Mouse (Mus musculus) cerebellum, adult (tissue): ENCODE results near the gene Alpl.
A peak's percentile ranks its signal among the peaks of the same experiment; 100 is the strongest.

Experiments used
- ATAC-seq: cut with Nextera tagmentation; 2 replicates; pipeline ENCODE4 v1.9.2; 2017; ENCODE audit warnings: mild to moderate bottlenecking, moderate library complexity, mixed read lengths; ENCODE audit not compliant: insufficient number of reproducible peaks, low FRiP score, low TSS enrichment

The Alpl gene

DNA sequence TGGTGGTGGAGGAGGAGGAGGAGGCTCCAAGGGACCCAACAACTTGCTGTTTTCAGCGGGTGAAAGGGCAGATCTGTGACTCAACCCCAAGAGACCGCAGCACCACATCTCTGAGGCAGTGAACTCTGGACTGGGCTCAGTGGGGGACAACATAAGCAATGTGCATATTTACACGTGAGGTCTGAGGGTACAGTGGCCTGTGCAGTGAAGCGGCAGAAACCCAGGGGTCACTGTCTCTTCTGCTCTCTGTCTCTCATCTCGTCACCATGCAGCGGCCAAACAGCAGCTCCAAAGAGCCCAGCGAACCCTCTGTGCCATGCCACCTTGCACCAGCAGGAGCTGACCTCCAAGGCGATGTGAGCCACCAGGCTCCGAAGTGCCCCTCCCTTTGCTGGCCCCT is 49.1 kb downstream of the Alpl start:
- ATAC-seq, result no peak

DNA sequence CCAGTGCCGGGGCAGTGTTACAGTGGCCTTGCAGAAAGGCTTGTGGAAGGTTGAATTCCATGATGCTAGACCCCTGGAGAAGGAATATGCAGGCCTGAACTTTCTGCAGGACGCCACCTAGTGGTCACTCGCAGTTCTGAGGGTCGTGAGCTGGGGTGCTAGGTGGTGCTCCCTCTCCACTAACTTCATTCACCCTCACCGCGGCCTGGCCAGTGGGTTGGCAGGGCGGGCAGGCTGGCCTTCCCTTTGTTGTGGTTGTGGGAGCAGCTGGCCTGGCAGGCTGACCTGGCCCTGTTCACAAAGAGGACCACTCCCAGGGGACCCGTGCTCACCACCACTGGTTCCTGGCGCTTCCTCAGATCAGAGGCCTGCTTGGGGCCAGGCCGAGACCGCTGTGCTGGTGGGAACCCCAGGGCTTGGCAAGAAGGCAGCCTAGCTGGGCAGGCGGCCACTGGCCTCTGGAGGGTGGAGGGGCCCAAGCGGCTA is 51.7 kb downstream of the Alpl start:
- ATAC-seq, result no peak

DNA sequence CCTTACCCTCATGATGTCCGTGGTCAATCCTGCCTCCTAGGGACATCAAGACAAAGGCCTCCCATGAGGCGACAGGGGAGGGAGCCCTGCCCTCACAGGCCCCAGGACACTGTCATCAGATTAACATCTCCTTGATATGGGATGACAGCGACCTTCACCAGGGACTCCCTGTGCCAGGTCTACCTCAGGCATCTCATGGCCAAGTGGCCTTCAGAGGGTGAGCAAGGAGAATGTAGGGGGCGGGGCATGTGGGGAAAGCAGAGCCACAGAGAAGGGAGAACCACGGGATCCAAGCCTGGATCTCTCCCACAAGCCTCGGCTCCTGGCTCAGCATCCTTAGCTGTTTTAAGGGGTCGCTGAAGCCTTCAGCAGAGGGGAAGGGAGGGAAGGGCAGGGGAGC is 52.4 kb downstream of the Alpl start:
- ATAC-seq, result no peak

DNA sequence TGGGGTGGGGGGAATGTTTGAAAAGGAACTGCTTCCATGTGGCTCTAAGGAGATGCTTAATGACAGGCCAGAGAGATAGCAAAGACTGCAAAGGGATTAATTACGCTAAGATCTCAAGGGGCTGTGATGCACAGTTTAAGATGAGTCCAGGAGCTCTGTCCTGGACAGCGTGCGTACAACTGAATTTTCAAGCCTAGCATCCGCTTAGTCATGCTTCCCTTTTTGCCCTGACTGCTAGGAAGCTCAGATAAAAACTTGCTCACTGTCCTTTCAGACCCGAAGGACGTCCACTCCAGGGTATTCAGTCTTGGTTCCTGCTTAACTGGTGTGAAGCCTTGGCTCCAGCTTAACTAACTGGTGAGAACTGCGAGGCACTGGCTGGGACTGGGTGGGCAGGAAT is 55.8 kb downstream of the Alpl start:
- ATAC-seq, result no peak

DNA sequence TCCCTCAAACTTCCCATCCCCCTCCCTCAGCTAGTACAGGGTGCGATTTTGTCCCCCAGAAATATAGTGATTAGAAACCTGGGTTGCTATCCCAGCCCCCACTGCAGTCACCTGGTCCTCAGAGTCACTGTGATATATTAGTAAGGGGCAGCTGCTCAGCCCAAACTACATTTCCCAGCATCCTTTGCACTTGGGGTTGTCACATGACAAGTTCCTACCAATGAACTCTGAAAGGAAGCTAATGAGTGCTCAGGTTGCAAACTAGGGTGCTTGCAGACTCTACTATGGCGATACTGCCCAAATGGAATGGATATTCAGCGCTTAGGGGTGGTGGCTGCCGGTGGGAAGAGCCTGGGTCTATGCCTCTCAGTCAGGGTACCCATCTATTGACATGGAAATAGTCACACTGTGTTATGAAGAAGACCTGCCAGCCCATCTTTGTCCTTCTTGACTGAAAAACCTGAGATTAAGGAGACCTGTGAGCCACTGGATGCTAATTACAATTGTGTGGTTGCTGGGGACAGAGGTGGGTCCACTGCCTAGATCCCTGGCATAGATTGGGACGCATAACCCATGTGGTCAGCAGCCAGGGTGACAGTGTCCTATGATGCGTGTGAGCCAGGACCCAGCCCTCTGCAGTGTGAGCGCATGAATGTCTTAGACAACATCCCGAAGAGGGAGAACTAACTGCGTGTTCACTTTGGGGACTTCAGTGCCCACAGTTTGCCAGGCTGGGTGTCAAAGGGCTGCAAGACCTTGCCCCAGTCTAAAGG is 56.8 kb downstream of the Alpl start:
- peak; percentile 32; the same call in 1 of the 2 replicates for ATAC-seq

DNA sequence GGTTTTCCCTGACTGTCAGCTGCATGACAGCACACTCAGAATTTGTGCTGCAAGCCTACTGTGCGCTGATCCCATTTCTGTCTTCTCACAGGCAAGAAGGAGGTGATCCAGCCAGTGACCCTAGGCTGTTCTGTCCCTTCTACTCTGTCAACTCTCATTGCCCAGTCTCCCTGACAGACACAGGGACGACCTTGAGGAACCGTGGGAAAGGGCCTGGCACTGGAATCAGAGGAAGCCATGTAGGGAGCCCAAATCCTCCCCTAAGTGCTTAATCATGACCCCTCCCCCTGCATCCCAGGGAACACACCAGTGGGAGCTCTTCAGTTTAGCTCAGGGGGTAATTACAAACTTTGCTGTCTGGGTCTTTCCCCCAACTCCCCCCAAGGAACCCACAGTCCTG is 58.4 kb downstream of the Alpl start:
- ATAC-seq, result no peak

DNA sequence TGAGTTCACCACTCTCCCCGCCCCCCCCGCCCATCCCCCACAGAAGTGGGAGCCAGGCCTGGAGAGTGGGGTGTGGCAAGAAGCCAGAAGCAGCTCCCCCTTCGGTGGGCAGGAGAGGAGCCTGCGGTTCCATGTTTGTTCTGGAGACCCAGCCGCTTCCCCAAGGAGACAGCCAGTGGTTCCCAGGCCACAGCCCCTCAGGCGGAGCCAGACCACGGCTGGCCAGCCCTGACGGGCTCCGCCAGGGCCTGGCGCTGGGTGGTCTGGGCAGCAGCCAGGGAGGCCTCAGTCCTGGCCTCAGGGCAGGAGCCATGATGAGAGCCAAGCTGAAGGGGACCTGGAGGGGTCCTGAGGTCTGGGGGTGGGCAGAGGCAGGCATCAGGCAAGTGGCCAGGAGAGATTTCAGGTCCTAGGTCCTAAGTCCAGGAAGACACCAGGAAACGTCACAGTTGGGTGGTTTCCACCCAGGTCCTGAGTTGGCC is 59.9 kb downstream of the Alpl start:
- ATAC-seq, result no peak

DNA sequence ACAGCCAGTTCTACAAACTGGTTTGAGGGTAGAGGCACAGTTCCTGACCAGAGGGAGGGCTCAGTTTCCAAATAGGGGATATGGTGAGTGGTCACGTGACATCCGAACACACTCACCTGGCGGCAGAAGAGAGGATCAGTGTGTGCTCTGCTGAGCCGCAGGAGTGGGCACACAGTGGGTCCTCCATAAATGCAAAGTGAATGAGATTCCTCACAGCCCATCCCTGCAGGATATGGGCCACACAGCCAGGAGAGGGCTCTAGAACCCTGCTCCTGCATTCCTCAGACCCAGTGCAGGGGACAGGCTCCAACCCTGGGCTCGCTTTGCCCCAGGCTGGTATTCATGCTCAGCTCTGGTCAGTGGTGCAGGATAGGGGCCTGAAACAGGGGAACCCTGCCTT is 62.7 kb downstream of the Alpl start:
- ATAC-seq, result no peak

DNA sequence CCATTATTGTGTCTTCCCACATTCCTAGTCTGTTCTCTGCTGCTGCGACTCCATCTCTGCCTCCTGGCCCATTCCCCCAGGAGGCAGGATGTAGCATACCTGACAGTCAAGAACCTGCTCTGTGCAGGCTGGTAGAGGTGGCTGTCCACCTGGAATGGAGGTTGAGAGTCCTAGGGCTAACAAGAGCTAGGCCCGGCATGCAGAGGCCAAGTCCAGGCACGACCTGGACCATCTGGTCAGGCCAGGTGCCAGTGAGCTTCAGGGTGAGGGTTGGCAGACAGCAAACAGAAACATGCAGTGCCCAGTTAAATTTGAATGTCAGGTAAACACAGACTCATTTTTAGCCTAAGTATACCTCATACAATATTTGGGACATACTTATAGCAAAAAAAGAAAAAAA is 63.2 kb downstream of the Alpl start:
- peak; percentile 64; the same call in 1 of the 2 replicates for ATAC-seq

DNA sequence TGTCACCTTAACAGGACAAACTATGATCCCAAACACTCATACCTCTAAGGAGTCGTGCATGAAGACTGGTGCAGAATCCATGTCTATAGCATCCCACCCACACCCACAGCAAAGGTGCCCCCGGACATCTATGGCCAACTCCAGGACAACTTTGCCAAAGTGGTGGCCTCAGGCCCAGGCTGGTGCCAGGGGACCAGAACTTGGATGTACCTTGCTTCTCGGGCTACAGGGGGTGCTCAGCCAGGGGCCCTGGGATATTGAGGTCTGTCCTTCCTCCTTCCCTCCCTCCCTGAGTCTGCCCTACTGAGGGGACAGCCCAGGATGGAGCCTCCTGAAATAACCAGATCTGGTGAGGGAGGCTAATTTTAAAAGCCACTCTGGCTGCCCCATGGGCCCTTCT is 63.8 kb downstream of the Alpl start:
- ATAC-seq, result no peak

DNA sequence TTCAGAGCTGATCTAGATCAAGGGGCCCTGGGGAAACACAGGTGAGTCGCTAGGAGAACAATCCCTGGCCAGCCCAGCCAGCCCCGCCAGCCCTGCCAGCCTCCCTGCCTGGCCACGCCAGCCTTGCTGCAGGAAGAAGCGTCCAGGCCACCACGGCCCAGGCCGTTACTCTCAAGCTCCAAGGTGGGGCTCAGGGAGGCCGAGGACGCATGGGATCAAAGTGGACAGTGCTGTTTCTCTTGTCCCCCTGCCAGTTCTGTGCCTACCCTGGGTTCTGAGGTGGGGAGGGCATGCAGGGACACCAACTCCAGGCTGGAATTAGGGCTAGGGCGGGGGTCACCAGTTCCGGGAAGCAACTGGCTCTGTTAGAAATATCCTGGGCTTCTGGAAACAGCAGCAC is 64.3 kb downstream of the Alpl start:
- no peak for ATAC-seq

DNA sequence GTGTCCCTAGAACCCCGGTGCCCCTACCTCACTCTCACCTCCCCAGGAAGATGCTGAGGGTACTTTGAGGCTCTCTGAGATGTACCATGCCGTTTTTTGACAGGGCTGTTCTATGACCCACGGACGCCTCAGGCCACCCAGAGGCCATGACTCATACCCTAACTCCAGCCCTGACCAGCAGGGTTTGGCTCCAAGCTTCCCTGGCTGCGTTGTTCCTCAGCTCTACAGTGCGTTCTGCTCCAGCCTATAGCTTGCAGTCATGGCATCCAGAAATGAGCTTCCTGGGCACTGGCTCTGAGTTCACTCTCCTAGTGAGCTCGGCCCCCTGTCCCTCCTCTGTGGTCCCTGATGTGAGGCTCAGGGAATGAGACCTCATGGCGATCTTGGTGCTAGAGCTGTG is 65.4 kb downstream of the Alpl start:
- ATAC-seq, result no peak

DNA sequence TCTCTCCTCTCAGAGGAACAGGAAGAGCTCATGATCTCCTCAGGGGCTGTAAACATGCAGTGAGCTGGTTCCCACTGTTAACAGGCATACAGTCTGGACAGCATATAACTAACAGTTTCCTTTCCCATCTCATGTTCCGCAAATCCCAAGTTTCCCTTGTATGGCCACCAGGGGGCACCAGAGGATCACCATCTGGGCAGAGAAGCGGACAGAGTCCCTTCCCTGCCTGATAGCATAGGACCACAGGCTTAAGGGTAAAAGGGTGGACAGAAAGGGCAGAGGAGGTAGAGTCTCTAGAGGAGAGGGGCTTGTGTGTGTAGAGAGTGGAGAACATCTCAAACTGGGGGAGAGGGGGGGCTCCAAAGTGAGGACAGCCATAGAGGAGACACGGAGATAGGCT is 66.0 kb downstream of the Alpl start:
- peak; percentile 21; the same call in 1 of the 2 replicates for ATAC-seq

DNA sequence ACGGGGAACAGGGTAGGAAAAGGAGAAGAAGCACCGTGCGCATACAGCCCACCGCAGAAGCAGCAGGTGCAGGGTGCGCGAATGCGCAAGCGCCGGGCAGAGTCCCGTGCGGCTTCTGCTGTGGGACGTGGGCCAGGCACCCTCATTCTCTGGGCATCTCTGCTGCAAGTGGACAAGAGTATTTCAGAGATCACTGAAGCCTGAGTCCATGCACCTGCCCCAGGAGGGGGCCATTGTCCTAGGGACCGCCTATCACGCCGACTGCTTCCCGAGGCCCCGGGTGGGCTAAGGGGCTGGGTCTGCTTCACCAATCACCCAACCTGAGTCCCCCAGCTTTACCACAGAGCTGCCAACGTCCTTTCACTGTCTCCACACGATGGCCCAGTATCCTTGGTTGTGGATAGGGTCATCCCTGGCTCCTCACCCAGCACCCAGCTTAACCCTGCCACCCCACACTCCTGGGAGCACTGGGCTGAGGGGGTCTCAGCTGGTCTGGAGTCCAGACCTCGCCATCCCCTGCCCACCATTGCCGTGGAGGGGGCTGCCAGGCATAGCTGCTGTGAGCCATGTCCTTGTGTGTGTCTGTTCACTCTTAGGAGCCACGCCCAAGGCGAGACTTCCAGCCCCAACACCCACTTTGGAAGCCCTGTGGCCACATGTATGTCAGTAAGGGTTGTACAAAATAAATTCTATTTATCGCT is 66.9 kb downstream of the Alpl start:
- ATAC-seq, result no peak

DNA sequence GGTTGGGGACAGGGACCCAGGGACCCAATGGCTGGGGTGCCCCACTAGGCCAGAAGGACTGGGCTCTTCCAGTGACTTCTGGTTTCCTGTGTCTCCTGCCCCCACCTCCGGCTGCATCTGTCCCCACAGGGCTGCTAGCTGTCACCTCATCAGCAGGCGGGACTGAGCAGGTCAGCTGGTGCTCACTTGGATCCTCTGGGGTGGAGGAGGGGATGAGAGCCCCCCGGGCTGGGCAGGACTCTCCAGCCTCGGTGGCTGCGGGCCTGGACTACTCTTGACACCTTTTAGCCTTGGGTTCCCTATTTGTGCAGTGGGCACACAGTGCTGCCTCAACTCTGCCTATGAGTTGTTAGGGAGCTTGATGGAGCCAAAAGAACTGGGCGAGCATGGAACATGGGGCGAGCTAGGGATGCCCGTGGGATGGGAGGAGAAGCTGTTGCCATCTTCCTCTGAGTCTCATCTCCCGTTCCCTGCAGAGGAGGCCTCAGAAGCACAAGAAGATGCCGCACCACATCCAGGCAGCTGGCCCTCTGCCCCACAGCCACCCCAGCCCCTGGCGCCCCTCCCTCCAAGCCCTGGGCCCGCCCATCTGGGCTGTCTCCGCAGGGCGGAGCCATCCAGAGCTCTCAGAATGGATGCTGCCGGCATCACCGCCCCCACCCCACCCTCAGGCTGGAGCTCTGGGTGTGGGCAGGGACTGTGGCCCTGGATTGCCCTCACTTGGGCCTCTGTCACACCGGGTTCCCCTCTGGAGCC is 67.6 kb downstream of the Alpl start:
- ATAC-seq, result no peak

DNA sequence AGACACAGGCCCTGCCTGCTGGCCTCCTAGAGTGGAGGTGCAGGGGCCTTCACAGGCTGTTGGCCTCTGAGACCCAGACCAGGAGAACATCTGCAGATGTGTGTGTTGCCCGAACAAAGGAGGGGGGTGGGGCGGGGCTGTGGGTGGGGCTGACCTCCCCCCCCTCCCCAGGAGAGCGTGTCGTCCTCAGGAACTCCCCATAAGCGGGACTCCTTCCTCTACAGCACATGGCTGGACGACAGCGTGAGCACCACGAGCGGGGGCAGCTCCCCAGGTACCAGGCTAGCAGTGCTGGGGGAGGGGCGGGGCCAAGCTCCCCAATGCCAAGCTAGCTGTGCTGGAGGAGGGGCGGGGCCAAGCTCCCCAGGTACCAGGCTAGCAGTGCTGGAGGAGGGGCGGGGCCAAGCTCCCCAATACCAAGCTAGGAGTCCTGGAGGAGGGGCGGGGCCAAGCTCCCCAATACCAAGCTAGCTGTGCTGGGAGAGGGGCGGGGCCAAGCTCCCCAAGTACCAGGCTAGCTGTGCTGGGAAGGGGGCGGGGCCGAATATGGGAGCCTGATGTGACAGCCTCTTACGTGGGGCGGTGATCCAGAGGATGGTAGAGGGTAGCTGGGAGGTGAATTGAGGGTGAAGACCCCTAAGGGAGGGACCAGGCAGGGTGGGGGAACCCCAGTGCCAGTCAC is 68.5 kb downstream of the Alpl start:
- ATAC-seq, result no peak

DNA sequence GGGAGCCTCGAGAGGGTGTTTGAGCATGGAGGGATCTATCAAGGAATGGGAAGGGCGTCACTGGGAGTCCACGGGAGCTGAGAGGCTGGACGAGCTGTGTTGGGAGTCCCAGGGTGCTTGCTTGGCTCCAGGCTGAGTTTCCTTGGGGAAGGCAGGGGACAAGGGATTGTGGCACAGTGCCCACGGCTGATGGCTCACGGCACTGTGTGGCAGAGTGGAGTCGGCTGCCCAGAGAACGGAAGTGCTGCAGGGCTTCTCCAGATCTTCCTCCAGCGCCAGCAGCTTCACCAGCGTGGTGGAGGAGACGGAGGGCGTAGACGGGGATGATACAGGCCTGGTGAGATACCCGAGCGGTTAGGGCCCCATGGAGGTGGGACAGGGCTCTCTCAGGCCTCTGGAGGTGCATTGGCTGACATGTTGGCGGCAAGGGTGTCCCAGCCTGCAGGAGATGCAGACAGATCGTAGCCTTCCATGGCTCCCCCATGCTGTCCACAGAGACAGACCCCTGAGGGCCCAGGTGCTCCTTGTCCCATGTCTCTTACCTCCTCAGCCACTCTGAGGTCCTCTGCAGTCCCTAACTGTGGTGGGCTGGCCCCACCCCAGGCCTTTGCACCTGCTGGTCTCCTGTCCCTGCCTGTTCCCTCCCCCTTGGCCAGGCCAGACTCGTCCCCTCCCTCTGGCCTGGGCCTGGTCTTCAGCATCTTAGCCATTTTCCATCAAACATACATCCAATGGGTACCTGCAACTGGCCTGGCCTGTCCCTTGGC is 69.3 kb downstream of the Alpl start:
- no peak for ATAC-seq

DNA sequence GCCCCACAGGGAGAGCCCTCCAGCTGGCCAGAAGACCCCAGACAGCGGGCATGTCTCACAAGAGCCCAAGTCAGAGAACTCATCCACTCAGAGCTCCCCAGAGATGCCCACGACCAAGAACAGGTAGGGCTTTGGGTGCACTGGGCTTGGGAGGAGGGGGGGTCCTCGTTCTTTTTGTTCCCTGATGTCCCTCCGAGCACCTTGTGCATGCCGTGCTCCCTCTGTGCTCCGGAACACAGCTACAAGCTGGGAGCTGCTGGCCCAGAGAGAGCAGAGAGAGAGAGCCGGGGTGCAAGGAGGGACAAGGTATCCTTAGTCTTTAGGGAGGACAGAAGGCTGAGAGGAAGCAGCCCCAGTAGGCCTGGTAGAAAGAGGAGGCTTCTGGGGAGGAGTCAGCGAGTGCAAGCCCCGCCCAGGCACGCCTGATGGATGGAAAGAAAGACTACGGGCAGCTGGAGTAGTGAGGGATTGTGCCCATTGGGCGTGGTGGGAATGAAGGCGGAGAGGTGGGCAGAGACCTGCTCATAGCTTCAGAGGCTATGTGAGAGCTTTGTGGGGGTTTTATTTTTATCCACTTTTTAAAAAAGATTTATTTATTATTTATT is 70.5 kb downstream of the Alpl start:
- ATAC-seq, result no peak

DNA sequence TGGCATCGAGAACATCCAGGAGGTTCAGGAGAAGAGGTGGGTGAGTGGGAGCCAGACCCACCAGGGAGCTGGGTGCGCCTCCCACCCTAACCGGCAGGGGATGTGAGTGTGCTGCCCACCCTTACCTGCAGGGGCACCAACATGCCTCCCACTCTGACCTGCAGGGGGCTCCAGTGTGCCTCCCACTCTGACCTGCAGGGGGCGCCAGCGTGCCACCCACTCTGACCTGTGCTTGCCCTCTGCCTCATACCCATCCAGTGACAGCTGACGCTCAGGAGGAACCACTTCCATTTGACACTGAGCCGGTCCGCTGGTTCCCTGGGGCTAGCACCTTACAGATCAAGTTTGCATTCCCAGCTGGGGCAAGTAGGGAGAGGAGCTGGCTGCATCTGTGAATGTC is 71.4 kb downstream of the Alpl start:
- ATAC-seq, result no peak
